Mouse (Mus musculus) heart, adult 2 months (tissue): ENCODE measurements around the gene Tmem165.

ENCODE experiments used
- CTCF ChIP-seq: fragments of 200-600 bp; IDR thresholded peaks from 2 replicates; pipeline ENCODE4 v1.8.1; 2022; ENCODE audit warnings: antibody characterized with exemption, mild to moderate bottlenecking, moderate library complexity
- POLR2A ChIP-seq: fragments of 200-500 bp; IDR thresholded peaks from 2 replicates; pipeline ENCODE4 v1.6.1; 2011; ENCODE audit warnings: mild to moderate bottlenecking, low read depth, low read length, control low read depth; ENCODE audit not compliant: insufficient read depth

- no peak for TF ChIP-seq CTCF
- TF ChIP-seq POLR2A, result no peak
Observed at GRCm38 (mm10) chr5:76146401-76146800, 37.3 kb upstream of the Tmem165 start.
